Mouse (Mus musculus) layer of hippocampus, adult 11-12 months (tissue): ENCODE data around the gene Cep295nl.
"Not testable (repeated sequence)": the region's sequence is repeated elsewhere in the genome, so short reads cannot be mapped to it uniquely, and the experiment has no call there.

Experiments
- DNase-seq: peaks from one replicate; pipeline ENCODE4 v3.0.0; 2022; ENCODE audit warnings: low spot score

The Cep295nl gene

GRCm38 (mm10) chr11:118321971-118322370 is 20.3 kb downstream of the Cep295nl start:
- DNase-seq, result no peak

GRCm38 (mm10) chr11:118321500-118321899 is 20.8 kb downstream of the Cep295nl start:
- no peak for DNase-seq

GRCm38 (mm10) chr11:118318678-118319077 is 23.6 kb downstream of the Cep295nl start:
- no peak for DNase-seq

- peak; percentile 53 for DNase-seq
Observed at GRCm38 (mm10) chr11:118317129-118317528, 25.2 kb downstream of the Cep295nl start.

- DNase-seq, result no peak
Observed at GRCm38 (mm10) chr11:118316231-118316806, 26.0 kb downstream of the Cep295nl start.

GRCm38 (mm10) chr11:118312132-118312723 is 30.1 kb downstream of the Cep295nl start:
- DNase-seq, result no peak

GRCm38 (mm10) chr11:118307962-118308361 is 34.3 kb downstream of the Cep295nl start:
- DNase-seq, result not testable (repeated sequence)

- DNase-seq, result not testable (repeated sequence)
Observed at GRCm38 (mm10) chr11:118303959-118304358, 38.3 kb downstream of the Cep295nl start.

- no peak for DNase-seq
Observed at GRCm38 (mm10) chr11:118298810-118299209, 43.5 kb downstream of the Cep295nl start.

- DNase-seq, result no peak
Observed at GRCm38 (mm10) chr11:118297967-118298366, 44.3 kb downstream of the Cep295nl start.

GRCm38 (mm10) chr11:118295026-118295425 is 47.3 kb downstream of the Cep295nl start:
- no peak for DNase-seq

- no peak for DNase-seq
Observed at GRCm38 (mm10) chr11:118292671-118293070, 49.6 kb downstream of the Cep295nl start.

GRCm38 (mm10) chr11:118289999-118290889 is 52.1 kb downstream of the Cep295nl start, which contains the start of gene Usp36:
Gene Usp36, minus strand, starts transcription at chr11:118290244.
- peak; percentile 100 for DNase-seq

- DNase-seq, result no peak
Observed at GRCm38 (mm10) chr11:118289562-118289961, 52.7 kb downstream of the Cep295nl start.

- no peak for DNase-seq
Observed at GRCm38 (mm10) chr11:118289037-118289511, 53.2 kb downstream of the Cep295nl start.

- DNase-seq, result no peak
Observed at GRCm38 (mm10) chr11:118287573-118287972, 54.7 kb downstream of the Cep295nl start.

GRCm38 (mm10) chr11:118286434-118286833 is 55.9 kb downstream of the Cep295nl start:
- DNase-seq, result no peak

- no peak for DNase-seq
Observed at GRCm38 (mm10) chr11:118285791-118286190, 56.5 kb downstream of the Cep295nl start.
